Mouse (Mus musculus): Measurements from ENCODE around the gene Capn15.
A peak's percentile ranks its signal among the peaks of the same experiment; 100 is the strongest.

The Capn15 gene

DNA sequence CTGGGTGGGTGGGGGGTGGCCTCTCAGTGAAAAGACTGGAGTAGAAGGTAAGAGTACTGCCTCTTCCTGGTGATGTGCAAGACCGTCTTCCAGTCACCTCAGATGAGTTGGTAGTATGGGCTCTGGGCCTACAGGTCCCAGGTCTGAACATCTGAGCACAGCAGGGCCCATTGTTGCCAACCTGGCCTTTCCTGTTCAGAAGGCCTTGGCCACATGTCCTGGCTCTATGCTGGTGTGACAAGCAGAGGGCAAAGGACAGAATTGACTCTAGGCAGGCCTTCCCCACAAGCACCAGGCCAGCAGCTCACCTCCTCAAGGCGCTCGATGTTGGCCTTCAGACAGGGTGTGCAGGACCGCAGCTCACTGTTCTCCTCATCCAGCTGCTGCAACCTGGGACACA, 6.7 kb upstream of the Capn15 start:
- no peak for DNase-seq

- no peak for DNase-seq
Observed at GRCm38 (mm10) chr17:25990331-25990730, 4.7 kb upstream of the Capn15 start.

- no peak for DNase-seq
Observed at GRCm38 (mm10) chr17:25984556-25985305, 865 bp downstream of the Capn15 start.

GRCm38 (mm10) chr17:25984066-25984465, 1.5 kb downstream of the Capn15 start:
- no peak for DNase-seq

GRCm38 (mm10) chr17:25982913-25983312, 2.7 kb downstream of the Capn15 start:
- DNase-seq: no peak

- DNase-seq: no peak
Observed at GRCm38 (mm10) chr17:25980854-25981253, 4.7 kb downstream of the Capn15 start.

GRCm38 (mm10) chr17:25979829-25980738, 5.5 kb downstream of the Capn15 start:
- peak in 1 of 2 experiments; percentile 34 for DNase-seq

- DNase-seq: no peak
Observed at GRCm38 (mm10) chr17:25970954-25971707, 14.5 kb downstream of the Capn15 start.

- no peak for DNase-seq
Observed at GRCm38 (mm10) chr17:25970448-25970847, 15.1 kb downstream of the Capn15 start.

- peak; percentile 26 to 55 for DNase-seq
Observed at GRCm38 (mm10) chr17:25968176-25968575, 17.4 kb downstream of the Capn15 start.

DNA sequence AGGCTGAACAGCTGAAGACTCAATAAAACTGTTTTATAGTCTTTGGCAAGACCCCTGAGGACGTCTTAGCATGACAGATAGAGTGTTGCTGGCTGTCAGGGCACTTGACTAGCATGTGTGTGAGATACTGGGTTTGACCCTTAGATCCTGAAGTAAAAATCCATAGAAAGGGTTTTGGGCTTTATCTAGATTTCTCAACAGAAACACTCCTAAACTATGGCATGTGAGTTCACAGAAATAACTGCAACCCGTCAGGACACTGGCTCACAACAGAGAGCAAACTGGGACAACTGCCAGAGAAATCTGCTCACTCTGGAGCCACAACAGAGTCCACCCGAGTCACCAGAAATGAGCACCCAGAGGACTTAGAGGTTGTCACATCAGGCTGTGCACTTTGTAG, 17.9 kb downstream of the Capn15 start:
- peak; percentile 28 to 41 for DNase-seq

- no peak for DNase-seq
Observed at GRCm38 (mm10) chr17:25964271-25964670, 21.3 kb downstream of the Capn15 start.

GRCm38 (mm10) chr17:25962413-25962905, 23.1 kb downstream of the Capn15 start:
- DNase-seq: no peak

GRCm38 (mm10) chr17:25961566-25961965, 24.0 kb downstream of the Capn15 start:
- no peak for DNase-seq

DNA sequence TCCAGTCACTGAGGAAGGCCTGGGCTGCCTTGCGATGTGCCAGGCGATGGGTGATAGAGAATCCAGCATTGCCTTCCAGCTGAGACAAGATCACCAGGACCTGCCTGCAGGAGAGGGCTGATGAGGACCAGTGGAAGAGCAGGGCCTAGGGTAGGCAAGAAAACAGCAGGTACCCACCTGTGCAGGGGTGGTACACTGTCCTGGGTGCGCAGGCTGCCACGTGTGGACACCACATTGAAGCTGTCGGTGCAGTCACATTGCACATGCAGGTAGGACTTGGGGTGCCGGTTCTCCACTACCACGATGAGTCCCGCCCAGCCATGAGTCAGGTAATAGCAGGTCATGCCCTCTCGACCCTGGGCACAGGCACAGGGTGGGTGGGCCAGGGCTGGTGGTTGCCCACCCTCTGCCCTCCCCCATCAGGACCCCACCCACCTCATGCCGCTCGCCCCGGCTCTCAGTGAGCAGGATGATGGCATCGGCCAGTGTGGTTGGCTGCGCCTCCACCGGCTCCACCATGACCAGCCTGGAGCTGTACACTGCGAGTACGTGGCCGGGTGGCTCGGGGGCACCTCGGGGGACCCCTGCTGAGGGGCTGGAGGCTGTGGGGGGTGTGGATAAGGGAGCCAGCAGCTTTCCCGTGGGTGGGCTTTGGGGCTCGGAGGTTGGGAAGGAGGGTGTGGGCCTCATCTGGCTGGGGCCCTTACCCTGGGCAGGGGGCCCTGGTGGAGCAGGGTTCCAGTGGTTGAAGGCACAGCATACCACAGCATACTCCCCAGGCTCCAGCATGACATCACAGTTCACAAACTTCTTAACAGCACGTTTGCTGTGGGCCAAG, 25.7 kb downstream of the Capn15 start:
- DNase-seq: no peak

GRCm38 (mm10) chr17:25958771-25959494, 26.7 kb downstream of the Capn15 start:
- no peak for DNase-seq

- DNase-seq: no peak
Observed at GRCm38 (mm10) chr17:25957586-25958051, 28.0 kb downstream of the Capn15 start.

- no peak for DNase-seq
Observed at GRCm38 (mm10) chr17:25956631-25957030, 29.0 kb downstream of the Capn15 start.

GRCm38 (mm10) chr17:25956201-25956600, 29.4 kb downstream of the Capn15 start:
- no peak for DNase-seq

DNA sequence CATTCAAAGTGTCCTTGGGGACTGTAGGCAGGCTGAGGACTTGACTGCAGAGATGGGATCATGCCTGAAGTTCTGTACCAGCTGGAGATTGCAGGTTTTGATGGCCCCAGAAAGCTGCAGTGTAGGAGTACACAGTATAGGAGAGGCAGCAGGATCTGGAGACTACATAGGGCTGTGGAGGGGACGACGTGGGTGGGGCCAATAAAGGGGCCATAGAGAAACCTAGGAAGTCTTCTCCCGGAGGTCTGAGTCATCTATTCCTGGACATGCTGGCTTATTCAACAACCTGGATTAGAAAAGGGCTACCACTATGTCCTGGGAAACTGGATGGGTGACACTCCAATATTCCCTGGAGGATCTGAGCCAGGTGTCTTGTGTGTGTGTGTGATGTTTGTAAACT, 29.9 kb downstream of the Capn15 start:
- no peak for DNase-seq

- no peak for DNase-seq
Observed at GRCm38 (mm10) chr17:25954671-25955070, 30.9 kb downstream of the Capn15 start.

Measured in kidney, postnatal 4 days (tissue).